Mouse (Mus musculus) limb, embryonic 13.5 days (tissue): ENCODE data around the gene Mcoln2. TPM values are rescaled to one million over a fixed set of nuclear protein-coding genes. Genes with fewer than 3 reads are reported as not detected.
"Not testable (repeated sequence)": the region's sequence is repeated elsewhere in the genome, so short reads cannot be mapped to it uniquely, and the experiment has no call there.

ENCODE experiments used
- ATAC-seq: fragments of 200-750 bp; cut with Nextera tagmentation; 2 replicates; pipeline ENCODE4 v1.8.0; 2017; ENCODE audit warnings: low read depth, moderate number of reproducible peaks, moderate TSS enrichment; ENCODE audit not compliant: low FRiP score
- H3K27ac ChIP-seq: fragments of 300-500 bp; sonication (generic); 2 replicates; pipeline ENCODE4 v1.5.1; 2015; ENCODE audit warnings: inconsistent platforms, mild to moderate bottlenecking, moderate library complexity
- H3K27me3 ChIP-seq: fragments of 300-500 bp; sonication (generic); 2 replicates; pipeline ENCODE4 v1.6.1; 2015; ENCODE audit warnings: mild to moderate bottlenecking, inconsistent platforms
- H3K36me3 ChIP-seq: fragments of 300-500 bp; sonication (generic); 2 replicates; pipeline ENCODE4 v1.6.1; 2015; ENCODE audit warnings: inconsistent platforms, mild to moderate bottlenecking, moderate library complexity
- H3K4me1 ChIP-seq: fragments of 300-500 bp; sonication (generic); 2 replicates; pipeline ENCODE4 v1.6.1; 2015; ENCODE audit warnings: inconsistent platforms
- H3K4me2 ChIP-seq: fragments of 300-500 bp; sonication (generic); replicated peaks from 2 replicates; pipeline ENCODE4 v1.6.1; 2015; ENCODE audit warnings: inconsistent platforms, mild to moderate bottlenecking, moderate library complexity
- H3K4me3 ChIP-seq: fragments of 300-500 bp; sonication (generic); 2 replicates; pipeline ENCODE4 v1.5.1; 2015; ENCODE audit warnings: moderate library complexity, mild to moderate bottlenecking, inconsistent platforms
- H3K9ac ChIP-seq: fragments of 300-500 bp; sonication (generic); 2 replicates; pipeline ENCODE4 v1.6.1; 2015; ENCODE audit warnings: mild to moderate bottlenecking, inconsistent platforms
- H3K9me3 ChIP-seq: fragments of 300-500 bp; sonication (generic); 2 replicates; pipeline ENCODE4 v1.6.1; 2016; ENCODE audit warnings: inconsistent platforms
- WGBS: fragments of 180-500 bp; shearing (Covaris S2); methylation state at CpG from one replicate; pipeline ENCODE4 v1.1.7; 2015; 5-methylcytosine and 5-hydroxymethylcytosine counted together
- polyA plus RNA-seq: library from polyadenylated mRNA; unstranded; fragments of >200 nt; fragmentation: Nextera tagmentation; extraction: Ambion mirVana; gene quantifications from 2 replicates; pipeline ENCODE4 v1.2.1, GENCODE M21; 2015

The Mcoln2 gene
- polyA plus RNA-seq, 1 experiment from 2014 or later, result 2.4 TPM

DNA sequence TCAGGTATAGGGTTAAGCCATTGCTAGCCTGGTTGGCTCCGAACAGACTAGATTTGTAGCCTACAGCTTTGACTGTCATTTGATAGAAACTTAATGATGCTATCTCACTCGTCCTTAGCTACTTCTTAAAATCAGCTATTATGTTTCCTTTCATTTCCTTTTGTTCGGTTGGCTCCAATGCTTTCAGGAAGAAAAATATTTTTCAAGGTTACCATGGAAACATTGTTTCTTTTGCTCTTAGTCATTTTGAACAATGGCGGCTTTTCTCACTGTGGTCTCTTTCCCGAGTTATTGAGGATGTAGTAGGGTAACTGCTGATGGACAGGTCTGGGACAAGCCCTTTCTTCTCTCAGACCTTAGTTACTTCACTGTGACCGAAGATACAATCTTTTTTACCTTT is 46.7 kb downstream of the Mcoln2 start:
- Histone ChIP-seq H3K9ac (no peak overlapping the region), H3K4me1 (no peaks in the 10 kb centered on the region), H3K36me3 (no peaks in the 10 kb centered on the region), H3K9me3 (no peaks in the 10 kb centered on the region), H3K4me2 (no peak overlapping the region), H3K27ac (no peak overlapping the region), H3K4me3 (no peak overlapping the region), H3K27me3 (no peaks in the 10 kb centered on the region; the same call in 1 of the 2 replicates)
- ATAC-seq, result no peak
- WGBS, result 73% methylated on average over 6 of the region's 6 CpGs

DNA sequence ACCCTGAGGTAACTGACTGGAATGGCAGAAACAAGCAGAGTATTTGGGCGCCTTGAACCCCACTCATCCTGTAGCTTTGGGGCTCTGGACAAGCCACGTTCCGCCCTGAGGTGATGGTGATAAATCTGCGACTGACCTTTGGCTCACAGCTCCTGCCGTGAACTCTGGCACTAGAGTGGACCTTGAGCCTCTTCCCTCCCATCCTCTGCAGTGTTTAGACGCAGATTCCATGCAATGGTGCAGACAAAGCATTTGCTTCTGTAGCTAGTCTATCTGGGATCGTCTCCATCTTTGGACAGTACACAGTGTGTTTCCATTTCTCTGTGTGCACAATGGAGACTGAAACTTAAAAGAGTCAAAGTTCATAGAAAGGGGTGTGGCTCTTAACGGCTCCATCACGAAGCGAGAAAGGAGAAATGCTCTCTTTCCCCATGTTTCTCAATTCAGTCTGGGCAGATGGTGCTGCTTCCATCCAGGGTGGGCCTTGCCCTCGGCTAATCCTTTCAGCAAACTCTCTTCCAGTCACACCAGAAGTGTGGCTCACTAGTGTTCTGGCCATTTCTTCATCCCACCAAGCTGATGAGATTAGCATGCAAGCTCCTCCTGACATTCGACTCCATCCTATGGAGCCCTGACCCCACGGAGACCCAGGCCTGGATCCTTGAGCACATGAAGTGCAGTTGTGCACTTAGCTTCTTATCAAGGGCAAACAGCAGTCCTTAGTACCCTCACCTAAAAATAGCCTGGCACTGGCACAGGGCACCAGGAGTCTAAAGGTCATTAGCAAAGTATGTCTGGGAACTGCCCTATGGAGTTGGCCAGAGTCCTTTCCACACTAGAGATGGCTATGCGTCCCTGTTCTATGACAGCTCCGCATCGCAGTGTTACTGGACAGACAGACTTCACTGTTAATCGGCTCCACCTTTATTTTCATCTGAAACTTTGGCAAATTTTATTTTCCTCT is 47.4 kb downstream of the Mcoln2 start:
- 77% methylated on average over 17 of the region's 17 CpGs for WGBS

DNA sequence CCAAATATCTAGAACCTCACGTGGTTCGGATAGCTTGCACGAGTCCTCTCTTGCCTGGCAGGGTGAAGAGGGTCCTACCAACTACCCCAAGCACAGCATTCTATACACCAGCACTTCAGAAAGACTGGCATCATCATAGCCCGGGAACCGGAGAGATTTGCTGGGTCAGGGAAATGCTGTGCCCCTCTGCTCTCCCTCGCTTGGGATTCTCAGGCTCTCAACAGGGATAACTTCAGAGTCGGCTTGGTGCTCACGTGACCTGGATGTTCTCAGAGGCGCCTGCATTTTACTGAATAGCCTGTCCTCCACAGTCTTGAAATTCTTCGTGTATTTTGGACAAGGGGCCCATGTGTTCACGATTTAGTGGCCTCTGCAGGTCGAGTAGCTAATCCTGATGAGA is 48.2 kb downstream of the Mcoln2 start:
- no peaks in the 10 kb centered on the region; the same call in 1 of the 2 replicates for H3K27me3 ChIP-seq
- no peak overlapping the region for H3K4me2 ChIP-seq
- H3K9ac ChIP-seq, result no peak overlapping the region
- H3K27ac ChIP-seq, result no peak overlapping the region
- WGBS, result 82% methylated on average over 12 of the region's 12 CpGs
- H3K9me3 ChIP-seq, result no peaks in the 10 kb centered on the region
- no peaks in the 10 kb centered on the region for H3K4me1 ChIP-seq
- no peak overlapping the region for H3K4me3 ChIP-seq
- ATAC-seq, result no peak
- no peaks in the 10 kb centered on the region for H3K36me3 ChIP-seq

More for the DNA sequence above, 47.4 kb downstream of the Mcoln2 start:
- no peaks in the 10 kb centered on the region for H3K4me1 ChIP-seq
- no peak overlapping the region for H3K4me3 ChIP-seq
- no peaks in the 10 kb centered on the region for H3K36me3 ChIP-seq
- no peak overlapping the region for H3K9ac ChIP-seq
- H3K4me2 ChIP-seq, result no peak overlapping the region
- no peaks in the 10 kb centered on the region for H3K9me3 ChIP-seq
- H3K27ac ChIP-seq, result no peak overlapping the region
- no peak for ATAC-seq
- no peaks in the 10 kb centered on the region; the same call in 1 of the 2 replicates for H3K27me3 ChIP-seq

DNA sequence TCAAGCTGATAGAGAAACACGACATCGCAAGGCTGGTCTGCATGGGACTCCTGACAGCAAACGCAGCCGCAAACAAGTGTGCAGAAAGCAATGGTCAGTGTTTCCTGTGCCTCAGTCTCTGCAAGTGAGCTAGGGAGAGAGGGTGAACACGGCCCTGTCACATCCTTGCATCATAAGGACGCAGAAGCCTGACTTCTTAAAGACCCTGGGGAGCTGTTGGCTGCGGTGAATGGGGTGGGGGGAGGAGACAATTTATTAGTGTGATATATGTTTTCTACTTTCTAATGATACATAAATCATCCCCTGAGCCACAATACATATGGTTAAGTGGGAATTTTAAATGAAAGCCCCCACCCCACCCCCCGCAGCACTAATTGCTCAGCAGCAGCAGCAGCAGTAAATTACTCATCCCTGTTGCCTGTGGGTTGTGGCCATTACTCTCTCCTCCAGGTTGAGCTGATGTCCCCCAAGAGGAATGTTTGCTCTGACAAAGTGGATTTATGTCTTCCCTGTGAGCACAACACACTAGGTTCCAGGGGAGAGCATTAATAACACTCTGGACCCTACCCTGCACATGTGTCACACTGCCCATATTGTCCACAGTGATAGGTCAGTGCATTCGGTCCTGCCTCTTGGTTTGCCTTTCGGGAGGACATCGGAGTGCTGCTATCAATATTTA is 49.3 kb downstream of the Mcoln2 start:
- Histone ChIP-seq H3K9ac (no peak overlapping the region), H3K36me3 (no peaks in the 10 kb centered on the region), H3K27ac (no peak overlapping the region), H3K4me3 (no peak overlapping the region), H3K9me3 (no peaks in the 10 kb centered on the region), H3K27me3 (no peaks in the 10 kb centered on the region; the same call in 1 of the 2 replicates), H3K4me2 (no peak overlapping the region), H3K4me1 (no peaks in the 10 kb centered on the region)
- 59% methylated on average over 11 of the region's 11 CpGs for WGBS
- ATAC-seq, result no peak

DNA sequence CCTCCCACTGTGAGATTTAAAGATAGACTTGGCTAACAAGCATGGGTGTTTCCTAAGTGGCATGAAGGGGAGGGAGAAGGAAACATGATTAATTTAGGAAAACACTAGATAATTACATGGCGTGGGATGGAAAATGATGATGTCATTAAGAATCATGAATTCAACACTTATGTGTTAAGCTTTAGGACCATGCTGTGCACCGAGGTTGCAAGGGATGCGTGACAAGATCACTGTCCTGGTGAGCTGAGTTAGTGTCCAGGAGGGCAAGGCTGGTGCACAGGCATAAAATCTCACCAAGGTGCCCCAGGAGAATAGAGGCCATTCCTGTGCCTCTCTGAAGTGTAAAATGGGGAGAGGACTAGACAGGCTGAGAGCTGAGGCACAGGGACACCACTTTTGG is 49.9 kb downstream of the Mcoln2 start:
- no peak overlapping the region for H3K4me2 ChIP-seq
- H3K9me3 ChIP-seq, result no peaks in the 10 kb centered on the region
- no peak overlapping the region for H3K4me3 ChIP-seq
- 69% methylated on average over 3 of the region's 3 CpGs for WGBS
- H3K27me3 ChIP-seq, result no peaks in the 10 kb centered on the region
- no peak overlapping the region for H3K9ac ChIP-seq
- ATAC-seq, result no peak
- H3K4me1 ChIP-seq, result no peaks in the 10 kb centered on the region
- H3K27ac ChIP-seq, result no peak overlapping the region
- no peaks in the 10 kb centered on the region for H3K36me3 ChIP-seq

DNA sequence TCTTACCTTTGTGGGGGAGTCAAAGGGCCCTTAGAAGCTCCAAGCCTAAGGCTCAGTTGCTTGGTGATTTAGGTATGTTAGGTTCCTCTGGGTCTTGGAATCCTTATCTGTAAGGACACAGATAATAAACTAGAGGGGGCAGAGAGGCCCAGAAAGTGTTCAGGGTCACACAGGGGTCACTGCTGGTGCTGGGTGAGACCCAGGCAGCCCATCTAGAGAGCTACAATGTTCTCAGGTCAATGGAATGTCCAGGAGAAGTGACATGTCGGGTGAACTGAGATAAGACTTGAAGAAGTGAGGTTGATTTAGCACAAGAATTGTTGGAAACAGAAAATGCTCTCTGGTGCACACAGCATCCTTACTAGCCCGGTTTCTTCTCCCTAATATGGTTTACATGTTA is 54.7 kb downstream of the Mcoln2 start:
- Histone ChIP-seq H3K27me3 (0 out of 2 replicates have a peak, but pooled peaks cover 7% of the 10 kb centered on the region), H3K4me2 (no peak overlapping the region), H3K9ac (no peak overlapping the region), H3K27ac (no peak overlapping the region), H3K36me3 (no peaks in the 10 kb centered on the region), H3K9me3 (no peaks in the 10 kb centered on the region), H3K4me3 (no peak overlapping the region), H3K4me1 (no peaks in the 10 kb centered on the region)
- WGBS, result 46% methylated on average over 2 of the region's 2 CpGs
- no peak for ATAC-seq

DNA sequence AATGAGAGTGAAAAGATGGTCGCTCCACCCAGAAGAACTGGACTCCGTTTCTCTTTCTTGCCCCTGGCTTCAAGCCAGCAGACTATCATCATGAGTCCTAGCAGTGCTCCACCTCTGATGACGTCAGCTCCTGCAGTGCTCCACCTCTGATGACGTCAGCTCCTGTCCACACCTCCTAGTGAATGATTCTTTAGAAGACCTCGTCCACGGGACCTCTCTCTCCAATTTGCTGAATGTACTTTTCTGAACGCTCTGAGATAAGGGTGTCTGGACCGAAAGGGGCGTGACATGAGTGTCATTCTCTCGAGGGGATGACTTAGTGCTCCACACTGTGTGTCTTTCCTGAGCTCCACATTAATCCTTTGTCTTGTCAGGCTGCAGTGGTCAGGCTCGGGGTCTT is 55.7 kb downstream of the Mcoln2 start:
- Histone ChIP-seq H3K4me2 (no peak overlapping the region), H3K4me1 (no peaks in the 10 kb centered on the region), H3K27me3 (0 out of 2 replicates have a peak, but pooled peaks cover 7% of the 10 kb centered on the region), H3K9ac (no peak overlapping the region), H3K9me3 (no peaks in the 10 kb centered on the region), H3K4me3 (no peak overlapping the region), H3K36me3 (no peaks in the 10 kb centered on the region), H3K27ac (no peak overlapping the region)
- WGBS, result 74% methylated on average over 11 of the region's 11 CpGs
- ATAC-seq, result no peak

DNA sequence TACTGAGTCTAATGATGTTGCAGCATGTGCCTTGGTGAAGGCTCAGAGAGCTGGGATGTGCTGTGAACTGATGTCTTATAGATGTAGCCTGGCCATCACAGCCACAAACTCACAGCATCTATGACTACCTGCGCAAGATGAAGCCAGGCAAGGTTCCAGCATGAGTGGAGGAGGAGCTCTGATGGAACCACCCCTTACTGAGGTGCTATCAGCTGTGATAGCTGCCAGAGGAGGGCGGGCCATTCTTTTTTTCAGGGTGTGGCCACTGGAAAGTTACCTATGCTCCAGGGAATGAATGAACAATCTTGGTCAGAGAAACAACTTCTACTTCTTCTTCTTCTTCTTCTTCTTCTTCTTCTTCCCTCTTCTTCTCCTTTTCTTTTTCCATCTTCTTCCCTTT is 57.0 kb downstream of the Mcoln2 start:
- Histone ChIP-seq H3K4me2 (no peak overlapping the region), H3K9ac (no peak overlapping the region), H3K4me1 (no peaks in the 10 kb centered on the region), H3K36me3 (no peaks in the 10 kb centered on the region), H3K4me3 (no peak overlapping the region), H3K27me3 (0 out of 2 replicates have a peak, but pooled peaks cover 7% of the 10 kb centered on the region), H3K9me3 (no peaks in the 10 kb centered on the region), H3K27ac (no peak overlapping the region)
- ATAC-seq, result no peak
- 84% methylated on average over 2 of the region's 2 CpGs for WGBS

DNA sequence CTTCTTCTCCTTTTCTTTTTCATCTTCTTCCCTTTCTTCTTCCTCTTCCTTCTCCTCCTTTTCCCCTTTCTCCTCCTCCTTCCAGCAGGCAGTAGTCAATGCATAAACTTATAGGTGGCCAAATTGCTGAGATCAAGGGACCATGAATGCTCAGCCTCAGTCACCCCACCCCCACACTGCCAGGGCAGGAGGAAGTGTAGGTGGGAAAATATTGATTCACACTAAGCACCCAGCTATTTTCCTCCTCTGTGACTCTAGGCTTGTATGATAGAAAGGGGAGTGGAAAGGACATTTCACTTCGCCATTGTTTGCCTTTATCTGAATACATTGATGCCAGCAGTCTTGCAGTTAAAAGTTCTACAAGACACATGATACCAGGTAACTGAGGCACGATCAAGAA is 57.8 kb downstream of the Mcoln2 start:
- H3K4me1 ChIP-seq, result no peaks in the 10 kb centered on the region
- WGBS, result 75% methylated on average over 2 of the region's 2 CpGs
- no peak for ATAC-seq

DNA sequence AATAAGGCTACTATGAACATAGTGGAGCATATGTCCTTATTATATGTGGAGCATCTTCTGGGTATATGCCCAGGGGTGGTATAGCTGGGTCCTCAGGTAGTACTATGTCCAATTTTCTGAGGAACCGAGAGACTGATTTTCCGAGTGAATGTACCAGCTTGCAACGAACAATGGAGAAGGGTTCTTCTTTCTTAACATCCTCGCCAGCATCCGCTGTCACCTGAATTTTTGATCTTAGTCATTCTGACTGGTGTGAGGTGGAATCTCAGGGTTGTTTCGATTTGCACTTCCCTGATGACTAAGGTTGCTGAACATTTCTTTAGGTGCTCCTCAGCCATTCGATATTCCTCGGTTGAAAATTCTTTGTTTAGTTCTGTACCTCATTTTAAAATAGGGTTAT is 60.1 kb downstream of the Mcoln2 start:
- H3K27me3 ChIP-seq, H3K4me2 ChIP-seq, H3K4me1 ChIP-seq, H3K4me3 ChIP-seq, H3K27ac ChIP-seq, ATAC-seq, H3K9ac ChIP-seq, H3K36me3 ChIP-seq, H3K9me3 ChIP-seq: not testable (repeated sequence)
- WGBS, result 92% methylated on average over 8 of the region's 8 CpGs

More for the DNA sequence above, 57.8 kb downstream of the Mcoln2 start:
- Histone ChIP-seq H3K27me3 (0 out of 2 replicates have a peak, but pooled peaks cover 7% of the 10 kb centered on the region), H3K27ac (no peak overlapping the region), H3K9me3 (no peaks in the 10 kb centered on the region), H3K4me2 (no peak overlapping the region), H3K9ac (no peak overlapping the region), H3K4me3 (no peak overlapping the region), H3K36me3 (no peaks in the 10 kb centered on the region)

DNA sequence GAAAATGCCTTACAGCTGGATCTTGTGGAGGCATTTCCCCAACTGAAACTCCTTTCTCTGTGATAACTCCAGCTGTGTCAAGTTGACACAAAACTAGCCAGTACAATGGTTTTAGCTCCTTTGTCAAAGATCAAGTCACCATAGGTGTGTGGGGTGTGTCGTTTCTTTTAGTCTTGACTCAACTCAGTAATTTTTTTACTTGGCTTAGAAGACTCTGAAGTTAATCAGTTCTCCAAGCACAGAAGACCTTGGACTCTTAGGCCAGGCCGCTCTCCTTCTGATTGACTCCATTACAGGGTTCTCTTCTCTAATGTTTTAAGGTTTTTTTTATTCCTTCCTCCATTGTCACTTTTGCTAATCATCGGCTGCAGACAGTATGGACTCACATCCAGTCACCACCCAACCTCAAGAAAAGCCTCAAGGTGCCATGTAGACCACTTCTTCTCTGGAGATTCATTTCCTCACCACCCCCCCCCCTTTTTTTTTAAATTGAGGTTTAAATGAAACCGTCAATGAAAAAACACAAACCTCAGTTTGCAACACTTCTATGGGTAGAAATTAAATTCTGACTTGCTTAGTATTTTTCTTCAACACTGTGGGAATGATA is 61.6 kb downstream of the Mcoln2 start:
- WGBS, result 87% methylated on average over 4 of the region's 4 CpGs
- no peaks in the 10 kb centered on the region for H3K36me3 ChIP-seq
- H3K27ac ChIP-seq, result no peak overlapping the region
- no peak overlapping the region for H3K9ac ChIP-seq
- H3K4me3 ChIP-seq, result no peak overlapping the region
- H3K9me3 ChIP-seq, result no peaks in the 10 kb centered on the region
- ATAC-seq, result no peak
- H3K27me3 ChIP-seq, result 0 out of 2 replicates have a peak, but pooled peaks cover 7% of the 10 kb centered on the region
- H3K4me1 ChIP-seq, result no peaks in the 10 kb centered on the region
- H3K4me2 ChIP-seq, result no peak overlapping the region

DNA sequence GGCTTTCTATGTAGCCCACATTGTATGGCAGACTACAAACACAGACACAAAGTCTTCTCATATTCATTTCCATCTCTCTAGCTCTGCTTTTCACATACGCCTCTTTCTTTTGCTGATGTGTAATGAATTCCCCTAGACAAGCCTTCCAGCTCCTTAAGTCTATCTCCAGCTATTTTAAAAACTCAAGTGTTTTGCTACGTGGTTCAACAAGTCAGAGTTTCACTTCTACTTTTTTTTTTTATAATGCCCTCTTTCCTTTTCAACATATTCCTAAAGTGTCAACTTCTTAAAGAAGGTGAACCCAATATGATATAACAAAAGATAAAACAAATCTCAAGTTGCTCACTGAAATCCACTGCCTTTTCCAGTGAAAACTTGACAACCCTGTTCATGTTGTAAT is 62.3 kb downstream of the Mcoln2 start:
- H3K27ac ChIP-seq, result no peak overlapping the region
- no peak overlapping the region for H3K4me2 ChIP-seq
- no peaks in the 10 kb centered on the region for H3K36me3 ChIP-seq
- no peak overlapping the region for H3K9ac ChIP-seq
- WGBS, result 92% methylated on average over 2 of the region's 2 CpGs
- H3K4me3 ChIP-seq, result no peak overlapping the region
- H3K4me1 ChIP-seq, result no peaks in the 10 kb centered on the region
- H3K9me3 ChIP-seq, result no peaks in the 10 kb centered on the region
- ATAC-seq, result no peak
- 0 out of 2 replicates have a peak, but pooled peaks cover 7% of the 10 kb centered on the region for H3K27me3 ChIP-seq
